11 mouse cellular contexts compared by ENCODE assay signal in genomic region chr1:177494913-177495542, GRCm38 (mm10). TPM values are rescaled to one million over a fixed set of nuclear protein-coding genes. Genes with fewer than 3 reads are reported as not detected.
DNase-seq lines count a peak whose midpoint lies in the region; ATAC-seq and TF ChIP-seq lines count a peak whose summit lies in the region.
"Had no signal": no experiment of that assay in that cellular context is flagged by ENCODE, and none has a peak within 500 bp of the region (broad histone marks: within the 10 kb centered on the region; RNA-seq: fewer than 3 reads in every experiment).

No protein-coding gene starts in this region.

- WGBS in kidney, postnatal 0 days, result 15% methylated on average over 9 of the region's 9 CpGs
- 37% methylated on average over 9 of the region's 9 CpGs for WGBS in intestine, embryonic 16.5 days

- TF ChIP-seq CTCF in kidney, postnatal 0 days (IDR thresholded peaks at IDR 0.05; ENCODE audit: low read depth), result no peak

- peak overlapping the region; percentile 40; the same call in 1 of the 2 replicates for H3K4me2 ChIP-seq in kidney, postnatal 0 days (ENCODE audit: low read length)
- peak overlapping the region; percentile 30 for H3K4me2 ChIP-seq in intestine, embryonic 16.5 days (ENCODE audit: low read depth, low read length)

- ATAC-seq in kidney, postnatal 0 days (replicated peaks; ENCODE audit: low FRiP score, low read depth), result no peak
- ATAC-seq in common myeloid progenitor, adult 5-6 weeks (replicated peaks; ENCODE audit: low read depth, poor library complexity, severe bottlenecking), result peak; percentile 74
- ATAC-seq in intestine, embryonic 16.5 days, result no peak
- peak; percentile 72 for ATAC-seq in megakaryocyte, adult 5-6 weeks (ENCODE audit: poor library complexity, severe bottlenecking)
- no peak for ATAC-seq in activated CD4-positive, CD25-positive, alpha-beta regulatory T cell, adult 4 months

- H3K4me1 ChIP-seq in kidney, postnatal 0 days (replicated peaks; ENCODE audit: insufficient read depth, low read length), result no peaks in the 10 kb centered on the region; the same call in 1 of the 2 replicates
- H3K4me1 ChIP-seq in intestine, embryonic 16.5 days (ENCODE audit: control insufficient read depth, insufficient read depth, low read length), result peaks cover 5% of the 10 kb centered on the region; the same call in 1 of the 2 replicates

- no peaks in the 10 kb centered on the region for H3K36me3 ChIP-seq in kidney, postnatal 0 days (ENCODE audit: insufficient read depth, low read length)
- H3K36me3 ChIP-seq in intestine, embryonic 16.5 days (ENCODE audit: control insufficient read depth, insufficient read depth, low read length), result no peaks in the 10 kb centered on the region
- H3K36me3 ChIP-seq: G1E; midbrain, embryonic 10.5 days had no signal

- DNase-seq in kidney, postnatal 0 days (ENCODE audit: low spot score), result peak; percentile 34
- no peak for DNase-seq in kidney, adult 18-20 months
- no peak for DNase-seq in layer of hippocampus, postnatal 10 days (ENCODE audit: low spot score in 2 of 2)
- no peak for DNase-seq in Muller cell, postnatal 12 days (ENCODE audit: inconsistent ontology term)
- DNase-seq: cerebellum, adult 8-10 months had no signal

- H3K9me3 ChIP-seq in kidney, postnatal 0 days (replicated peaks; ENCODE audit: low read length), result no peaks in the 10 kb centered on the region
- no peaks in the 10 kb centered on the region for H3K9me3 ChIP-seq in intestine, embryonic 16.5 days (ENCODE audit: control insufficient read depth, low read length)
- H3K9me3 ChIP-seq: midbrain, embryonic 10.5 days had no signal

- H3K27ac ChIP-seq in kidney, postnatal 0 days, result no peak overlapping the region
- H3K27ac ChIP-seq in intestine, embryonic 16.5 days (ENCODE audit: low read length), result no peak overlapping the region
- H3K27ac ChIP-seq: midbrain, embryonic 10.5 days had no signal

- peak overlapping the region; percentile 14; the same call in 1 of the 2 replicates for H3K4me3 ChIP-seq in kidney, postnatal 0 days (replicated peaks; ENCODE audit: low read depth, low read length)
- H3K4me3 ChIP-seq in intestine, embryonic 16.5 days (ENCODE audit: low read length), result no peak overlapping the region
- H3K4me3 ChIP-seq: midbrain, embryonic 10.5 days had no signal

- H3K9ac ChIP-seq in kidney, postnatal 0 days (ENCODE audit: low read depth, low read length), result no peak overlapping the region
- no peak overlapping the region; the same call in 1 of the 2 replicates for H3K9ac ChIP-seq in intestine, embryonic 16.5 days (ENCODE audit: low read depth, low read length)

- H3K27me3 ChIP-seq in kidney, postnatal 0 days (ENCODE audit: insufficient read depth, low read length), result no peaks in the 10 kb centered on the region
- no peaks in the 10 kb centered on the region for H3K27me3 ChIP-seq in intestine, embryonic 16.5 days (replicated peaks; ENCODE audit: control insufficient read depth, insufficient read depth, low read length)

RNA-seq across cellular contexts. Expression of gene Zbtb18, which starts 52.9 kb away (rescaled TPM):
- 2.5 and 2.6 TPM in 2 replicates for polyA plus RNA-seq in kidney, postnatal 0 days (2015; fragmentation: Nextera tagmentation; extraction: Ambion mirVana)
- total RNA-seq in common myeloid progenitor, adult 5-6 weeks (2017), result 44.6 and 55.6 TPM in 2 replicates
- polyA plus RNA-seq in intestine, embryonic 16.5 days (2015; fragmentation: Nextera tagmentation; extraction: Ambion mirVana), result 1.1 and 1.3 TPM in 2 replicates
- total RNA-seq in megakaryocyte, adult 5-6 weeks (2015), result 45.0 and 48.4 TPM in 2 replicates
- total RNA-seq in megakaryocyte, adult 5-6 weeks (2017), result 47.9 and 73.7 TPM in 2 replicates
- 1 to 10 TPM; 2.2 to 3.8 TPM for polyA plus RNA-seq in activated CD4-positive, CD25-positive, alpha-beta regulatory T cell, adult 4 months (2017; shearing (Covaris generic))
- 100 to 1,000 TPM; 639 to 677 TPM for total RNA-seq in layer of hippocampus, postnatal 10 days (2021)

Comparison
In these comparisons a context has a peak if more than half of its experiments do, and no peak if none do; other contexts are left out.
1. ATAC-seq: peak in common myeloid progenitor, adult 5-6 weeks (single experiment) and megakaryocyte, adult 5-6 weeks (single experiment); none in kidney, postnatal 0 days (single experiment), intestine, embryonic 16.5 days (single experiment) and activated CD4-positive, CD25-positive, alpha-beta regulatory T cell, adult 4 months (single experiment).
2. RNA of gene Zbtb18, which starts 52.9 kb away (total RNA-seq): 639 to 677 TPM in layer of hippocampus, postnatal 10 days; 44.6 to 55.6 TPM in common myeloid progenitor, adult 5-6 weeks and 45.0 to 73.7 TPM in megakaryocyte, adult 5-6 weeks; every median in the first group is over 4 times any median in the second.